Mouse (Mus musculus): ENCODE data around the gene Kdm6b. TPM values are rescaled to one million over a fixed set of nuclear protein-coding genes. Genes with fewer than 3 reads are reported as not detected.
A peak's percentile ranks its signal among the peaks of the same experiment; 100 is the strongest.

The Kdm6b gene
- polyA plus RNA-seq, 1 experiment from 2014 or later = 36.1 TPM

DNA sequence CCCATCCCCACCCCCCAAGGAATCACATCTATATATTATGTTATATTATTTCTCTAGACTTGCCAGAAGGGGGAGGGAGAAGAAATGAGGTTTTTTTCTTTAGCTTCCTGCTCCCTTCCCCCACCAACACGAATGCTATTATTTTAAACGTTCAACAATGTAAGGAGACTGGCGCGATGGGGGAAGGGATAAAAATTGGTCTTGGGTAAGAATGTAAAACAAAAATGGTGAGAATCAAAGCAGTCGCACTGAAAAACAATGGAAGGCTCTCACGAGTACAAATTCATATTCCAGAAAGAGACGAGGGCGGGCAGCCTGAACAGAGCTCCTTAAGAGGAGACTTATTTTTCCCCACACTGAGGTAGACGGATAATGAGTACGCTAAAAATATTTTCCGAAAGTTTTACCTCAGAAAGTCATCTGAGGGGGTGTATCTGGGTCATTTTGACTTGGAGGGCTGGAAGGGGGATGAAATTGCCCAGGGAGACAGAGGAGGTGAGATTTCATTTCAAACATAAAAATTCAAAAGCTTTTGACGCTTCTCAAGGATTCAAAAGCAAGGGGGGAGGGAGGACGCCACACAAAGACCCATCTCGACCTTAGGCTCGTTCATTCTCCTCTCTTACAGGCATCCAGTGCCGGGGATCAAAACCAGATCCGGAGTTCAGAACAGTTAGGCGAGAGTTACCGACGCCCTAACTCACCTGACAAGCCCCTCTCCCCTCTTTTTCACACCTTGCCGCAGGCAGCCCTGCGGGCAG is 46.4 kb downstream of the Kdm6b start:
- WGBS = under 1% methylated on average over 22 of the region's 22 CpGs
- H3K27ac ChIP-seq (ENCODE audit: low read depth, low read length) = peak overlapping the region; percentile 100
- H3K4me3 ChIP-seq (ENCODE audit: low read length) = peak overlapping the region; percentile 94
- peak overlapping the region; percentile 100 for H3K9ac ChIP-seq (ENCODE audit: low read depth, low read length)
- ATAC-seq (ENCODE audit: low FRiP score, low TSS enrichment) = no peak
- peaks cover 23% of the 10 kb centered on the region for H3K36me3 ChIP-seq (ENCODE audit: control insufficient read depth, insufficient read depth, low read length)
- H3K9me3 ChIP-seq (ENCODE audit: control insufficient read depth, low read length) = no peaks in the 10 kb centered on the region
- H3K4me1 ChIP-seq (ENCODE audit: control insufficient read depth, insufficient read depth, low read length) = peaks cover 41% of the 10 kb centered on the region
- no peaks in the 10 kb centered on the region for H3K27me3 ChIP-seq (ENCODE audit: control insufficient read depth, insufficient read depth, low read length)
- peak overlapping the region; percentile 84 for H3K4me2 ChIP-seq (replicated peaks; ENCODE audit: low read depth, low read length)

DNA sequence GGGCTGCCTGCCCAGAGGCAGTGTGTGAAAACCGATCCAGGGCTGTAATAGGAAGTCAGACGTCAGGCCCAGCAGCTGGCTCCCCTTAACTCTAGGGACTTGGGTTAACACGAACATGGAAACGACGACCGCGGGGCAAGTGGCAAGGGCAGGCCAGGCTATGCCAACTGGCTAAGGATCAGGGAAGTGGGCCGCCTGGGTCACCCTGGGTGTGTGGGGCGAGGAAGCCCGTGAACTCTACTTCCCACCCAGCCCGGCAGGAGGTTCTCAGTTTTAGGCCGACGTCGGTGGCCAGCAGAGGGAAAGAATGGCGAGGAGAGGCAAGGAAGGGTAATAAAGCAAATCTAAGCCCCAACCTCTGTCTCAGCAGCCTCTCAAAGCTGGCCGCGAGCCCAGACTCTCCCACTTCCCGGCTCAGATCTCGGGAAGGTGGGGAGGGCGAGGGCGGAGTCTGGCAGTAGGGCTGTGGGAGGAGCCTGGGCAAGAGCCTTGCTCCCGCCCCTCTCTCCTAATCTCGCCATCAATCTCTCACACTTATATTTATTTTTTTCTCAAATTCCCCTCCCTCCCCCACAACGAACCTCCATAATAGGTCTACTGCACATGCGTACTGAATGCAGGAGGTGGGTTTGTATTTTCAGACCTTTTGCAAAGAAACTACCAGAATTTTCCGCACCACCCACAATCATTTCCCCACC is 47.2 kb downstream of the Kdm6b start:
- Histone ChIP-seq H3K9ac (ENCODE audit: low read depth, low read length) (peak overlapping the region; percentile 66), H3K27ac (ENCODE audit: low read depth, low read length) (peak overlapping the region; percentile 100), H3K4me3 (ENCODE audit: low read length) (peak overlapping the region; percentile 94), H3K9me3 (ENCODE audit: control insufficient read depth, low read length) (no peaks in the 10 kb centered on the region), H3K4me2 (replicated peaks; ENCODE audit: low read depth, low read length) (peak overlapping the region; percentile 84), H3K36me3 (ENCODE audit: control insufficient read depth, insufficient read depth, low read length) (peaks cover 30% of the 10 kb centered on the region), H3K4me1 (ENCODE audit: control insufficient read depth, insufficient read depth, low read length) (peaks cover 34% of the 10 kb centered on the region), H3K27me3 (ENCODE audit: control insufficient read depth, insufficient read depth, low read length) (no peaks in the 10 kb centered on the region)
- 1% methylated on average over 26 of the region's 26 CpGs for WGBS
- ATAC-seq (ENCODE audit: low FRiP score, low TSS enrichment) = peak; percentile 81

DNA sequence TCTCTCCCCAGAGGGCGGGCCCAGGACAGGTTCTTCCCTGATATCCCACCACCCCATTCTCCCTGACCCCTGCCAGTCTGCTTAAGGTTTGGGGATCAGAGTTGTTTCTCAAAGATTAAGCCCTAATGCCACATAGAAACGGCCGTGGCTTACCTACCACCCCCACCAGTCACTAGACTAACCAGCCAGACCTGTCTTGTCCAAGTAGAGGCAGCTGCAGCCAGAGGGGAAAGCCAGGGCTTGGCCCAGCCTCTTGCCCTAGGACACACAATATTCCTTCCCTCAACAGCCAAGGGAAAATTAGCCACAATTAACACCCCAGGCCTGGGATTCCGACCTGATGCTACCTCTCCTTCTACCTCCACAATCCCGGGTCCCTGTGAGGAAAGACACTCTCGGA is 47.8 kb downstream of the Kdm6b start:
- H3K27ac ChIP-seq (ENCODE audit: low read depth, low read length) = peak overlapping the region; percentile 100
- H3K36me3 ChIP-seq (ENCODE audit: control insufficient read depth, insufficient read depth, low read length) = peaks cover 36% of the 10 kb centered on the region
- H3K4me3 ChIP-seq (ENCODE audit: low read length) = peak overlapping the region; percentile 94
- no peaks in the 10 kb centered on the region for H3K27me3 ChIP-seq (ENCODE audit: control insufficient read depth, insufficient read depth, low read length)
- H3K4me1 ChIP-seq (ENCODE audit: control insufficient read depth, insufficient read depth, low read length) = peaks cover 28% of the 10 kb centered on the region
- H3K9me3 ChIP-seq (ENCODE audit: control insufficient read depth, low read length) = no peaks in the 10 kb centered on the region
- H3K9ac ChIP-seq (ENCODE audit: low read depth, low read length) = peak overlapping the region; percentile 66
- peak overlapping the region; percentile 84 for H3K4me2 ChIP-seq (replicated peaks; ENCODE audit: low read depth, low read length)
- 12% methylated on average over 6 of the region's 6 CpGs for WGBS
- no peak for ATAC-seq (ENCODE audit: low FRiP score, low TSS enrichment)

DNA sequence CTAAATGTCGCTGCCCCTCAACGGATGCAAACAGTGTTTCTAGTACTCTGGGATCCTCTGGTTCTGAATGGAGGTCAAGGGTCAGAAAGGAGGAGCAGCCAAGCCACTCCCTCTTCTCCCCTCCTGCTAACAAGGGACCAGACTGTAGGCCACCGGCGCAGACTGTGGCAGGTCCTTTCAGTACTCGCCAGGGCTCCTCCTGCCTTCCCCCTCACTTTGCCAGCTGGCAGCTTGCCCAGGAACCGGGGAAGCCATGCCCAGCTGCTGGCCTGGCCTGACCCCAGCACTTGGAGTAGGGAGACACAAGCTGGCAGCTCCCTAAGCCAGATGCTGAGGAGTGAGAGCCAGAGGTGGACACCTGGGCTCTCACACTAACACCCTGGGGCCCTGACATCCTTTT is 48.6 kb downstream of the Kdm6b start:
- H3K4me3 ChIP-seq (ENCODE audit: low read length) = peak overlapping the region; percentile 94
- H3K36me3 ChIP-seq (ENCODE audit: control insufficient read depth, insufficient read depth, low read length) = peaks cover 44% of the 10 kb centered on the region
- H3K27me3 ChIP-seq (ENCODE audit: control insufficient read depth, insufficient read depth, low read length) = no peaks in the 10 kb centered on the region
- H3K4me1 ChIP-seq (ENCODE audit: control insufficient read depth, insufficient read depth, low read length) = peaks cover 28% of the 10 kb centered on the region
- H3K4me2 ChIP-seq (replicated peaks; ENCODE audit: low read depth, low read length) = peak overlapping the region; percentile 84
- ATAC-seq (ENCODE audit: low FRiP score, low TSS enrichment) = peak; percentile 25
- 4% methylated on average over 6 of the region's 6 CpGs for WGBS
- no peaks in the 10 kb centered on the region for H3K9me3 ChIP-seq (ENCODE audit: control insufficient read depth, low read length)
- peak overlapping the region; percentile 66; the same call in 1 of the 2 replicates for H3K9ac ChIP-seq (ENCODE audit: low read depth, low read length)
- H3K27ac ChIP-seq (ENCODE audit: low read depth, low read length) = peak overlapping the region; percentile 100

DNA sequence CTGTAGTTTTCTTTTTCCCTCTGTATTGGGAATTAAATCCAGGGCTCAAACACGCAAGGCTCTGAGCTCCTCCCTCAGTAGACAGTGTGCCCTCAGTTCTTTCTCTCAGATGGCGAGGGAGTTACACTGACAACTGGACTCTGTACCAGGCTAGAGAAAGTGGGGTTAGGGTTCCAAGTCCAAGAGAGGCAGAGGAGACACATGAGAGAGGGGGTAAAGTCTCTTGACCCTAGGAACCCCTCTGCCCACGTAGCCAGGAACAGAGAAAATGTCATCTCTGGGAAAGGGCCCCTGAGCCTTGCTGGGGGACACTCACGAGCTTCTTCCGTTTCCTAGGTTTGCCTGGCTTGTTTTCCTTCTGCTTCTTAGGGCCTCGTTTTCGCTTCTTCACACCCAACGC is 49.1 kb downstream of the Kdm6b start:
- Histone ChIP-seq H3K9ac (ENCODE audit: low read depth, low read length) (peak overlapping the region; percentile 66; the same call in 1 of the 2 replicates), H3K4me1 (ENCODE audit: control insufficient read depth, insufficient read depth, low read length) (peaks cover 28% of the 10 kb centered on the region), H3K27ac (ENCODE audit: low read depth, low read length) (peak overlapping the region; percentile 100), H3K27me3 (ENCODE audit: control insufficient read depth, insufficient read depth, low read length) (no peaks in the 10 kb centered on the region), H3K4me2 (replicated peaks; ENCODE audit: low read depth, low read length) (peak overlapping the region; percentile 84), H3K36me3 (ENCODE audit: control insufficient read depth, insufficient read depth, low read length) (peaks cover 49% of the 10 kb centered on the region), H3K4me3 (ENCODE audit: low read length) (peak overlapping the region; percentile 94; the same call in 1 of the 2 replicates), H3K9me3 (ENCODE audit: control insufficient read depth, low read length) (no peaks in the 10 kb centered on the region)
- ATAC-seq (ENCODE audit: low FRiP score, low TSS enrichment) = no peak
- WGBS = 37% methylated on average over 8 of the region's 8 CpGs

DNA sequence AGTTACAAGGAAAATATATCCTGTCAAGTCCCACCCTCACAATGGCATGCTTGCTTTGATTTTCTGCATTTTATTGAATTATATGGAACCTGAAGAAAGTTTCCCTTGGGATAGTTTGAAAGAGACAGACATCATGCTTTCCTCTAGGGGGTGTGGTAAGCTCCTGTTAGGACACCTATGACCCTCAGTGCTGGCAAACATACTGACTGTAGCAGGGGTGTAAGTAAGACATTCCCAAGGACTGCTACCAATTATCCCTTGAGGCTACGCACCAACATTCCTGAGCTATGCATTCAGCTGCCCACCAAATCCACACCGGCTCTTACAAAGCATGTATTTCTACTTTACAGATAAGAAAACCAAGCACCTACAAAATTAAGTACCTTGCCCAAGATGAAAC is 51.0 kb downstream of the Kdm6b start:
- H3K4me1 ChIP-seq (ENCODE audit: control insufficient read depth, insufficient read depth, low read length) = peaks cover 23% of the 10 kb centered on the region

DNA sequence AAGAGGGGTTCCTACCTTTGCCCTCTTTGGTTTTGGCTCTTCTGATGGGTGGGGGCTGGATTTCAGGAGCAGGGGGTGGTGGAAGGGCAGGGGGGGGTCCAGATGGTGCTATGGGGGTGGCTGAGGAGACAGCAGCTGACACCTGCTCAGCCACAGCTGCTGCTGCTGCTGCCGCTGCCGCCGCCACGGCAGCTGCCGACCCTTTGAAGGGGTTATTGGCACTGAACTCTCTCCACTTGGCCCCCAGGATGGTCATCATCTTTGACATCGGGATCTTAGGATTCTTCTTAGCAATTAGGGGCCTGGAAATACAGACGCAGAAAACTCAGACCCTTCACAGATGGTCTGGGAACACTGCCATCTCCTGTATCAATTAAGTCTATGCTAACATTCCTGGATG is 51.5 kb downstream of the Kdm6b start:
- H3K9ac ChIP-seq (ENCODE audit: low read depth, low read length) = no peak overlapping the region
- no peak overlapping the region for H3K27ac ChIP-seq (ENCODE audit: low read depth, low read length)
- WGBS = 63% methylated on average over 7 of the region's 7 CpGs

More for the DNA sequence above, 51.0 kb downstream of the Kdm6b start:
- no peak for ATAC-seq (ENCODE audit: low FRiP score, low TSS enrichment)
- peaks cover 68% of the 10 kb centered on the region for H3K36me3 ChIP-seq (ENCODE audit: control insufficient read depth, insufficient read depth, low read length)
- H3K27ac ChIP-seq (ENCODE audit: low read depth, low read length) = no peak overlapping the region
- H3K4me2 ChIP-seq (replicated peaks; ENCODE audit: low read depth, low read length) = no peak overlapping the region
- WGBS = 72% methylated on average over 2 of the region's 2 CpGs
- H3K9me3 ChIP-seq (ENCODE audit: control insufficient read depth, low read length) = no peaks in the 10 kb centered on the region
- no peak overlapping the region for H3K9ac ChIP-seq (ENCODE audit: low read depth, low read length)
- no peaks in the 10 kb centered on the region for H3K27me3 ChIP-seq (ENCODE audit: control insufficient read depth, insufficient read depth, low read length)
- no peak overlapping the region for H3K4me3 ChIP-seq (ENCODE audit: low read length)

DNA sequence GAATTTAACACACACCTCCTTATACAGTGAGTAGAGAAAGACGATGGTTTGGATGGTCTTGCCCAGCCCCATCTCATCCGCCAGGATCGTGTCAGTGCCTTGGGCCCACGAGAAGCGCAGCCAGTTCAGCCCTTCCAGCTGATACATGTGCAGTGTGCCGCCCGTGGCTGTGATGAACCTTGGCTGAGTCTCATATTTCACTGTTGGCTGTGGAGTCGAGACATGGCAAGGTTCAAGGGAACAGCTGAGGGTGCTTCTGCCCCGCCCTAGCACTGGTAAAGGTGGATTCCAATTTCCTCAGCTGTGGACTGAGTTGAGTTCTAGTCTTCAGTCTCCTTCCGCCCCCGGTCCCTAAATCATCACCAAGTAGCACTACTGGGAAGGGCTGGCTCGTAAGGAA is 55.8 kb downstream of the Kdm6b start:
- peaks cover 96% of the 10 kb centered on the region for H3K36me3 ChIP-seq (ENCODE audit: control insufficient read depth, insufficient read depth, low read length)
- no peak overlapping the region for H3K4me3 ChIP-seq (ENCODE audit: low read length)
- H3K4me2 ChIP-seq (replicated peaks; ENCODE audit: low read depth, low read length) = no peak overlapping the region
- 72% methylated on average over 12 of the region's 12 CpGs for WGBS
- no peak overlapping the region for H3K27ac ChIP-seq (ENCODE audit: low read depth, low read length)
- H3K4me1 ChIP-seq (ENCODE audit: control insufficient read depth, insufficient read depth, low read length) = no peaks in the 10 kb centered on the region
- no peak for ATAC-seq (ENCODE audit: low FRiP score, low TSS enrichment)
- no peak overlapping the region for H3K9ac ChIP-seq (ENCODE audit: low read depth, low read length)
- H3K9me3 ChIP-seq (ENCODE audit: control insufficient read depth, low read length) = no peaks in the 10 kb centered on the region
- H3K27me3 ChIP-seq (ENCODE audit: control insufficient read depth, insufficient read depth, low read length) = no peaks in the 10 kb centered on the region

More for the DNA sequence above, 51.5 kb downstream of the Kdm6b start:
- Histone ChIP-seq H3K9me3 (ENCODE audit: control insufficient read depth, low read length) (no peaks in the 10 kb centered on the region), H3K4me3 (ENCODE audit: low read length) (no peak overlapping the region), H3K4me2 (replicated peaks; ENCODE audit: low read depth, low read length) (no peak overlapping the region), H3K4me1 (ENCODE audit: control insufficient read depth, insufficient read depth, low read length) (peaks cover 23% of the 10 kb centered on the region), H3K36me3 (ENCODE audit: control insufficient read depth, insufficient read depth, low read length) (peaks cover 73% of the 10 kb centered on the region), H3K27me3 (ENCODE audit: control insufficient read depth, insufficient read depth, low read length) (no peaks in the 10 kb centered on the region)
- ATAC-seq (ENCODE audit: low FRiP score, low TSS enrichment) = no peak

DNA sequence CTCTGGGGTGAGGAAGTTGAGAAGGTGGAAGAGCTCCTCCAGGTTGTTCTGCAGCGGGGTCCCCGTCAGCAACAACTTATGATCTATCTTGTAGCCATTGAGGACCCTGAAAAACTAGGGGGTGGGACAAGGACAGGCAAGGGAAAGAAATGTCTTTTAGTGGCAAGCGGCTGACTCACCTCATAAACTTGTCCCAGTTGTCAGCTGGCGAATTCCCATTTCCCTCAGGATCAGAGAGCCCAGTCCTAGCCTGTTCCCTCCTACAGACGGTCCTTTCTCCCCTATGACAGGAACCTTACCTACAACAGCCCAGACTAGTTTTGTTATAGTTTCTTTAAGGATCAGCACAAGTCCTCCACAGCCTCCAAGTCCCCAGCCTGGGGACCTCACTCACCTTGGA is 56.9 kb downstream of the Kdm6b start:
- H3K36me3 ChIP-seq (ENCODE audit: control insufficient read depth, insufficient read depth, low read length) = peaks cover 97% of the 10 kb centered on the region
- no peak for ATAC-seq (ENCODE audit: low FRiP score, low TSS enrichment)
- WGBS = 81% methylated on average over 5 of the region's 5 CpGs

More for the DNA sequence above, 56.9 kb downstream of the Kdm6b start:
- H3K9me3 ChIP-seq (ENCODE audit: control insufficient read depth, low read length) = no peaks in the 10 kb centered on the region
- no peak overlapping the region for H3K4me2 ChIP-seq (replicated peaks; ENCODE audit: low read depth, low read length)
- no peak overlapping the region for H3K4me3 ChIP-seq (ENCODE audit: low read length)
- no peaks in the 10 kb centered on the region for H3K4me1 ChIP-seq (ENCODE audit: control insufficient read depth, insufficient read depth, low read length)
- no peaks in the 10 kb centered on the region for H3K27me3 ChIP-seq (ENCODE audit: control insufficient read depth, insufficient read depth, low read length)
- H3K27ac ChIP-seq (ENCODE audit: low read depth, low read length) = no peak overlapping the region
- no peak overlapping the region for H3K9ac ChIP-seq (ENCODE audit: low read depth, low read length)
